Mouse (Mus musculus) stomach, postnatal 0 days (tissue): ENCODE measurements at regions not wholly inside any gene's neighbourhood (a gene's known extent, or its start where the extent isn't known, plus 50 kb on each side); places are given as distances from the start of the nearest gene placed in this dataset.

Source experiments
- CTCF ChIP-seq: IDR thresholded peaks from 2 replicates; pipeline ENCODE4 v1.5.1; 2016; ENCODE audit warnings: antibody characterized with exemption, low read depth, mild to moderate bottlenecking, moderate library complexity
- EP300 ChIP-seq: optimal IDR thresholded peaks from 2 replicates; pipeline ENCODE3; 2016; ENCODE audit warnings: antibody characterized with exemption

GRCm38 (mm10) chr3:45603151-45603550 lies 225.0 kb downstream of the Pcdh10 start:
- TF ChIP-seq CTCF (no peak), EP300 (no peak)
